Mouse (Mus musculus) limb, embryonic 14.5 days (tissue): ENCODE data around the gene Vamp4. TPM values are rescaled to one million over a fixed set of nuclear protein-coding genes. Genes with fewer than 3 reads are reported as not detected.

ENCODE experiments used
- ATAC-seq: fragments of 200-750 bp; cut with Nextera tagmentation; 2 replicates; pipeline ENCODE4 v1.8.0; 2017; ENCODE audit warnings: low read depth, moderate number of reproducible peaks, moderate TSS enrichment; ENCODE audit not compliant: low FRiP score
- DNase-seq: peaks from one replicate; pipeline ENCODE4 v3.0.0-alpha.2; 2015; ENCODE audit warnings: low spot score
- H3K27ac ChIP-seq: fragments of 300-500 bp; sonication (generic); replicated peaks from 2 replicates; pipeline ENCODE4 v1.5.1; 2014; ENCODE audit warnings: low read depth, mild to moderate bottlenecking, low read length, moderate library complexity, mixed read lengths
- H3K27me3 ChIP-seq: fragments of 300-500 bp; sonication (generic); 2 replicates; pipeline ENCODE4 v1.6.1; 2014; ENCODE audit warnings: low read length, mixed read lengths; ENCODE audit not compliant: control insufficient read depth, insufficient read depth
- H3K36me3 ChIP-seq: fragments of 300-500 bp; sonication (generic); 2 replicates; pipeline ENCODE4 v1.6.1; 2014; ENCODE audit warnings: mild to moderate bottlenecking, low read length, moderate library complexity, mixed read lengths; ENCODE audit not compliant: control insufficient read depth, insufficient read depth
- H3K4me1 ChIP-seq: fragments of 300-500 bp; sonication (generic); 2 replicates; pipeline ENCODE4 v1.6.1; 2014; ENCODE audit warnings: antibody characterized with exemption, low read length, mixed read lengths; ENCODE audit not compliant: control insufficient read depth, insufficient read depth
- H3K4me2 ChIP-seq: fragments of 300-500 bp; sonication (generic); replicated peaks from 2 replicates; pipeline ENCODE4 v1.6.1; 2014; ENCODE audit warnings: low read depth, mild to moderate bottlenecking, low read length, moderate library complexity; ENCODE audit not compliant: severe bottlenecking
- H3K4me3 ChIP-seq: fragments of 300-500 bp; sonication (generic); replicated peaks from 2 replicates; pipeline ENCODE4 v1.5.1; 2014; ENCODE audit warnings: low read length
- H3K9ac ChIP-seq: fragments of 300-500 bp; sonication (generic); 2 replicates; pipeline ENCODE4 v1.6.1; 2014; ENCODE audit warnings: mild to moderate bottlenecking, low read depth, low read length, moderate library complexity; ENCODE audit not compliant: severe bottlenecking
- H3K9me3 ChIP-seq: fragments of 300-500 bp; sonication (generic); 2 replicates; pipeline ENCODE4 v1.6.1; 2016; ENCODE audit warnings: low read length; ENCODE audit not compliant: control insufficient read depth
- POLR2A ChIP-seq: fragments of 200-500 bp; IDR thresholded peaks from 2 replicates; pipeline ENCODE4 v1.8.0; 2012; ENCODE audit warnings: inconsistent platforms, mild to moderate bottlenecking, moderate library complexity, borderline replicate concordance; ENCODE audit not compliant: insufficient read depth, insufficient read length; ENCODE audit errors: extremely low read depth
- WGBS: fragments of 180-500 bp; shearing (Covaris S2); extraction: QIAGEN DNeasy Blood & Tissue Kit; methylation state at CpG from one replicate; pipeline ENCODE4 v1.1.7; 2014; 5-methylcytosine and 5-hydroxymethylcytosine counted together
- polyA plus RNA-seq, 2 experiments: library from polyadenylated mRNA; depleted of rRNA in 1 of 2; stranded (reverse) in 1 of 2; unstranded in 1 of 2; fragments of >200 nt; fragmentation: Nextera tagmentation in 1 of 2; extraction: Ambion mirVana in 1 of 2; gene quantifications; 2 replicates each; pipeline versions ENCODE4 v1.2.1 to v1.2.3; 2012 to 2014

Vamp4 gene
- polyA plus RNA-seq (2012; rRNA removed) (35.5 and 47.0 TPM in 2 replicates), polyA plus RNA-seq (2014; fragmentation: Nextera tagmentation; extraction: Ambion mirVana) (68.9 and 73.5 TPM in 2 replicates)

DNA sequence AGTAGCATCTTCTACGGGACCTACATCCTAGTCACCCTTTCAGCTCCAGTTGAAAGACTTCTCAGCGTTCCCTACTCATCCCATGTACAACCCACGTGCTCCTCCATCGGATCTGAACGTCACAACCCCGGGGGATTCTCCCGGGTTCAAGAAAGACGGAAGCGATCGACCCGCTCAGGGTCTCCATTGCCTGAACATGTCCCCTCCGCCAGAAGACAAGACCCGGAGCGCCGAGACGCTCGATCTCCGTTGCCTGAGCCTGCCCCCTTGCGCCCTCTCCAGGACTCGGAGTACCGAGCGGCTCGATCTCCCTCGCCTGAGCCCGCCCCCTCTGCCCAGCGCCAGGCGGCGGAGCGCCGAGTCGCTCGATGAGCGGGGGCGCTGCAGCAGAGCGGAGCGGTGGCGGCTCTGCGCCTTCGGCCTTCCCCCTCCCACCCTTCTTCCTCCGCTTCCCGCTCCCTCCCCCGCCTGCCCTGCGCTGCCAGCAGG, at the start of gene Vamp4:
Vamp4 (plus strand) TSS at position 256 of the 489 bp plus-strand sequence.
- WGBS = under 1% methylated on average over 26 of the region's 43 CpGs
- Histone ChIP-seq H3K36me3 (peaks cover 9% of the 10 kb centered on the region), H3K27ac (peak within 1 kb of the TSS; percentile 86), H3K9ac (peak within 1 kb of the TSS; percentile 94), H3K9me3 (0 out of 2 replicates have a peak, but pooled peaks cover 3% of the 10 kb centered on the region), H3K4me2 (peak within 1 kb of the TSS; percentile 63), H3K27me3 (no peaks in the 10 kb centered on the region), H3K4me3 (peak within 1 kb of the TSS; percentile 87), H3K4me1 (peaks cover 7% of the 10 kb centered on the region)
- peak; percentile 96 for ATAC-seq
- DNase-seq = peak; percentile 94
- 0 out of 2 replicates have a peak, but pooled peaks have one; percentile 27 for TF ChIP-seq POLR2A

DNA sequence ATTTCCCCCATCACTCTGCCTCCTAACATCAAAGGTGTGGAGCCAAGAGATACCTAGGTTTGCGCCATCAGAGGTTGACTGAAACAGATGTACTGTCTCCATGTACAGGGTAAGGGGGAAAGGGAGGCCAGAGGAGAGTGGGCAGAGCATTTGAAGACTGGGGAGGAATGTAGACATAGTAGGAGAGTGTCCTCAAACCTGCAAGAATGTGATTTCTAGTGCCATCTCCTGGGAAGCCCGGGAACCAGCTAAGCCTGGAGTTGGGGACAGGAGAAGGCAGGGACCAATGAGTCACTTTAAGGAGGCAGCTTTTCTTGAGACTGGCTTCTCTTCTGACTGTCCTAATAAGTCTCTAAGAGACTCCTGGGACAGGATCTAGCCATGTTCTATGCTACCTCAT, 40.7 kb upstream of the Vamp4 start:
- no peak for DNase-seq
- no peak for TF ChIP-seq POLR2A
- H3K4me1 ChIP-seq = no peaks in the 10 kb centered on the region
- H3K27ac ChIP-seq = no peak overlapping the region
- WGBS = 58% methylated on average over 2 of the region's 2 CpGs
- no peaks in the 10 kb centered on the region for H3K9me3 ChIP-seq
- no peak for ATAC-seq
- H3K4me3 ChIP-seq = no peak overlapping the region
- no peak overlapping the region for H3K9ac ChIP-seq
- no peak overlapping the region for H3K4me2 ChIP-seq
- peaks cover 26% of the 10 kb centered on the region for H3K36me3 ChIP-seq
- H3K27me3 ChIP-seq = no peaks in the 10 kb centered on the region

DNA sequence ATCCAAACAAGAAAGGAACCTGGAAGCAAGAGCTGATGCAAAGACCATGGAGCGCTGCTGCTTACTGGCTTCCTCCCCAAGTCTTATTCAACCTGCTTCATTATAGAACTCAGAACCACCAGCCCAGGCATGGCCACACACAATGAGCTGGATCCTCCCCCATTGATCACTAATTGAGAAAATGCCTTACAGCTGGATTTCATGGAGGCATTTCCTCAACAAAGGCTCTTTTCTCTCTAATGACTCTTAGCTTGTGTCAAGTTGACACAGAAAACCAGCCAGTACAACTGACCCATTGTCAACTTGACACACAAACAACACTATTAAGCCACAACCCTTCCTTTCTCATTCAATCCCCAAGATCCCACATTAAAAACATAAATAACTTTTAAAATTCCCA, 39.6 kb upstream of the Vamp4 start:
- Histone ChIP-seq H3K36me3 (peaks cover 36% of the 10 kb centered on the region), H3K27me3 (no peaks in the 10 kb centered on the region), H3K9me3 (no peaks in the 10 kb centered on the region), H3K27ac (no peak overlapping the region), H3K4me2 (no peak overlapping the region), H3K9ac (no peak overlapping the region), H3K4me1 (no peaks in the 10 kb centered on the region), H3K4me3 (no peak overlapping the region)
- 77% methylated on average over 1 of the region's 1 CpGs for WGBS
- no peak for TF ChIP-seq POLR2A
- DNase-seq (no peak), ATAC-seq (no peak)

DNA sequence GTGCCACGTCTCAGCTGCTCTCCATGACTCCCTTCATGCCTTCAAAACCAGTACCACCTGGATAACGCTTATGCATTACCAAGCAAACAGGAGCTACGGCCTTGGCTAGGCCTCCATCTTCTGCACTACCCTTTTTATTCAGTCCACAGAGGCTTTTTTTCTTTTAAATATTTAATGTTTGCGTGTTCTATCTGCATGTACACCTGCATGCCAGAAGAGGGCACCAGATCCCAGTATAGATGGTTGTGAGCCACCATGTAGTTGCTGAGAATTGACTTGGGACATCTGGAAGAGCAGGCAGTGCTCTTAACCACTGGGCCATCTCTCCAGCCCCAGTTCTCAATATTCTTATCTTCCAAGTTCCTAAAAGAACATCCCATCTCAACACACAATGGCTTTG, 38.7 kb upstream of the Vamp4 start:
- H3K27me3 ChIP-seq = no peaks in the 10 kb centered on the region
- no peak overlapping the region for H3K27ac ChIP-seq
- WGBS = 72% methylated on average over 4 of the region's 4 CpGs
- H3K9ac ChIP-seq = no peak overlapping the region
- ATAC-seq (no peak), DNase-seq (no peak)
- H3K36me3 ChIP-seq = peaks cover 45% of the 10 kb centered on the region
- H3K4me1 ChIP-seq = no peaks in the 10 kb centered on the region
- TF ChIP-seq POLR2A = no peak
- H3K4me2 ChIP-seq = no peak overlapping the region
- H3K4me3 ChIP-seq = no peak overlapping the region
- no peaks in the 10 kb centered on the region for H3K9me3 ChIP-seq

DNA sequence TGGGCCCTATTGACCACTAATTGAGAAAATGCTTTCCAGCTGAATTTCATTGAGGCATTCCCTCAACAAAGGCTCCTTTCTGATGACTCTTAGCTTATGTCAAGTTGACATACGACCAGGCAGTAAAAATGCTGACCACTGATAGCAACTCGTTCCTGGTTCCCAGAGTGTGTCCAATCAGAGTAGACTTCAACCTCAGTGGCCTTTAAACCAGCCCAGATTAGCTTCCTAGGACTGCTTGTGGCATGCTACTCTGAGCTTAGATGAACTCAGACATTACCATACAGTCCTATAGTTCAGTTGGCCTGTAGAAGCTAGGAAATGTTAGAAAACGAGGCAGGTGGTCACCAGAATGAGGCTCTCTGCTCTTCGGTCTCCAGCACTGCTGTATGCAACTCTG, 38.0 kb upstream of the Vamp4 start:
- no peak overlapping the region for H3K4me3 ChIP-seq
- no peak overlapping the region for H3K4me2 ChIP-seq
- H3K27me3 ChIP-seq = no peaks in the 10 kb centered on the region
- H3K9ac ChIP-seq = no peak overlapping the region
- no peaks in the 10 kb centered on the region for H3K4me1 ChIP-seq
- WGBS = 64% methylated on average over 4 of the region's 4 CpGs
- no peak for TF ChIP-seq POLR2A
- DNase-seq (no peak), ATAC-seq (no peak)
- H3K36me3 ChIP-seq = peaks cover 52% of the 10 kb centered on the region
- H3K9me3 ChIP-seq = no peaks in the 10 kb centered on the region
- H3K27ac ChIP-seq = no peak overlapping the region
